Mouse (Mus musculus) cerebellum, adult 2 months (tissue): ENCODE measurements around the gene Ctsll3. TPM values are rescaled to one million over a fixed set of nuclear protein-coding genes. Genes with fewer than 3 reads are reported as not detected.

Experiments used
- DNase-seq, 2 experiments: peaks; one replicate each; pipeline ENCODE4 v3.0.0; 2021
- H3K27ac ChIP-seq: fragments of 200-500 bp; 2 replicates; pipeline ENCODE4 v1.5.1; 2012; ENCODE audit warnings: low read length, control low read depth, inconsistent platforms; ENCODE audit not compliant: insufficient read depth
- H3K27me3 ChIP-seq: fragments of 200-500 bp; 2 replicates; pipeline ENCODE4 v1.6.1; 2012; ENCODE audit warnings: inconsistent platforms, mild to moderate bottlenecking, low read length, moderate library complexity; ENCODE audit not compliant: control insufficient read depth, insufficient read depth
- H3K4me1 ChIP-seq: fragments of 200-500 bp; 2 replicates; pipeline ENCODE4 v1.6.1; 2011; ENCODE audit warnings: low read length; ENCODE audit not compliant: control insufficient read depth, insufficient read depth
- H3K4me3 ChIP-seq: fragments of 200-500 bp; replicated peaks from 2 replicates; pipeline ENCODE3; 2011; ENCODE audit warnings: mild to moderate bottlenecking, low read depth, low read length, control low read depth; ENCODE audit not compliant: insufficient read depth
- CTCF ChIP-seq: fragments of 200-500 bp; IDR thresholded peaks from 2 replicates; pipeline ENCODE4 v1.5.1; 2011; ENCODE audit warnings: low read depth, mild to moderate bottlenecking, control low read depth, low read length, moderate library complexity, borderline replicate concordance; ENCODE audit not compliant: insufficient read depth
- POLR2A ChIP-seq: fragments of 200-500 bp; IDR thresholded peaks from 2 replicates; pipeline ENCODE4 v1.6.1; 2011; ENCODE audit warnings: low read length, control low read depth, borderline replicate concordance; ENCODE audit not compliant: insufficient read depth
- WGBS: fragments of 180-500 bp; shearing (Covaris S2); methylation state at CpG from one replicate; pipeline ENCODE4 v1.1.7; 2018; 5-methylcytosine and 5-hydroxymethylcytosine counted together
- polyA plus RNA-seq: library from polyadenylated mRNA; depleted of rRNA; stranded (reverse); fragments of >200 nt; gene quantifications from 2 replicates; pipeline ENCODE4 v1.2.3, GENCODE M21; 2012; rRNA removed

Gene Ctsll3
- polyA plus RNA-seq, 1 experiment = not detected

DNA sequence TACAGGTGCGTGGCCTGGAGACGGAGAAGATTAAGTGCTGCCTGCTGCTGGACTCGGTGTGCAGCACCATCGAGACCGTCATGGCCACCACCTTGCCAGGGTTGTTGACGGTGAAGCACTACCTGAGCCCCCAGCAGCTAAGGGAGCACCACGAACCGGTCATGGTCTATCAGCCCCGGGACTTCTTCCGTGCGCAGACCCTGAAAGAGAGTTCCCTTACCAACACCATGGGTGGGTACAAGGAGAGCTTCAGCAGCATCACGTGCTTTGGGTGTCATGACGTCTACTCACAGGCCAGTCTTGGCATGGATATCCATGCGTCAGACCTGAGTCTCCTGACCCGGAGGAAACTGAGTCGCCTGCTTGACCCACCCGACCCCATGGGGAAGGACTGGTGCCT, 41.5 kb downstream of the Ctsll3 start:
- Histone ChIP-seq H3K27ac (no peak overlapping the region), H3K27me3 (no peaks in the 10 kb centered on the region), H3K4me3 (no peak overlapping the region), H3K4me1 (no peaks in the 10 kb centered on the region)
- no peak for TF ChIP-seq CTCF
- no peak for TF ChIP-seq POLR2A
- 97% methylated on average over 17 of the region's 17 CpGs for WGBS
- DNase-seq = no peak

DNA sequence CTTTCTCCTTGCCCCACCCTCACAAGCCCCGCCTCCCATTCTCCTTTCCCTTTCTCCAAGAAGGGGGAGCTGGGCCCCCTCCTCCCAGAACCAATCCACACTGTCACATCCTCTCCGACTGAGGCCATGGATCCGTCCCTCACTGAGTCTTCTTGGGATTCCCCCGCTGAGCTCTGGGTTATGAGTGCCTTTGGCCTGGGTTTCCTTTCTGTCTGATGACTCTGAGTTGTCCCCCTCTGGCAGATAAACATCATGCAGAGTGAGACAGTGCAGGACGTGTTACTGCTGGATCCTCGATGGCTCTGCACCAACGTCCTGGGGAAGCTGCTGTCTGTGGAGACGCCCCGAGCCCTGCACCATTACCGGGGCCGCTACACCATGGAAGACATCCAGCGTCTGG, 42.3 kb downstream of the Ctsll3 start:
- no peak for DNase-seq
- Histone ChIP-seq H3K4me1 (no peaks in the 10 kb centered on the region), H3K4me3 (no peak overlapping the region), H3K27ac (no peak overlapping the region), H3K27me3 (no peaks in the 10 kb centered on the region)
- WGBS = 86% methylated on average over 12 of the region's 12 CpGs
- TF ChIP-seq POLR2A (no peak), CTCF (no peak)

- H3K4me3 ChIP-seq = no peak overlapping the region
- no peak for DNase-seq
- no peaks in the 10 kb centered on the region for H3K4me1 ChIP-seq
- H3K27ac ChIP-seq = no peak overlapping the region
- TF ChIP-seq POLR2A (no peak), CTCF (peak; percentile 44; the same call in 1 of the 2 replicates)
- H3K27me3 ChIP-seq = no peaks in the 10 kb centered on the region
- 43% methylated on average over 6 of the region's 6 CpGs for WGBS
Measured at GRCm38 (mm10) chr13:60759136-60759535, 43.5 kb downstream of the Ctsll3 start.

- H3K27me3 ChIP-seq = no peaks in the 10 kb centered on the region
Measured at GRCm38 (mm10) chr13:60757292-60757691, 45.4 kb downstream of the Ctsll3 start.

GRCm38 (mm10) chr13:60755251-60755650, 47.4 kb downstream of the Ctsll3 start:
- no peaks in the 10 kb centered on the region for H3K4me1 ChIP-seq
- WGBS = 92% methylated on average over 2 of the region's 2 CpGs
- H3K27me3 ChIP-seq = no peaks in the 10 kb centered on the region
- H3K4me3 ChIP-seq = no peak overlapping the region
- TF ChIP-seq CTCF (no peak), POLR2A (no peak)
- H3K27ac ChIP-seq = no peak overlapping the region
- DNase-seq = no peak

More at GRCm38 (mm10) chr13:60757292-60757691, 45.4 kb downstream of the Ctsll3 start:
- TF ChIP-seq CTCF = no peak
- no peaks in the 10 kb centered on the region for H3K4me1 ChIP-seq
- DNase-seq = no peak
- WGBS = 86% methylated on average over 13 of the region's 13 CpGs
- no peak overlapping the region for H3K4me3 ChIP-seq
- no peak overlapping the region for H3K27ac ChIP-seq

GRCm38 (mm10) chr13:60753216-60753615, 49.4 kb downstream of the Ctsll3 start:
- H3K4me3 ChIP-seq = no peak overlapping the region
- 96% methylated on average over 6 of the region's 6 CpGs for WGBS
- H3K27ac ChIP-seq = no peak overlapping the region
- DNase-seq = no peak
- H3K4me1 ChIP-seq = no peaks in the 10 kb centered on the region
- TF ChIP-seq POLR2A = no peak
- no peak for TF ChIP-seq CTCF
- H3K27me3 ChIP-seq = no peaks in the 10 kb centered on the region

DNA sequence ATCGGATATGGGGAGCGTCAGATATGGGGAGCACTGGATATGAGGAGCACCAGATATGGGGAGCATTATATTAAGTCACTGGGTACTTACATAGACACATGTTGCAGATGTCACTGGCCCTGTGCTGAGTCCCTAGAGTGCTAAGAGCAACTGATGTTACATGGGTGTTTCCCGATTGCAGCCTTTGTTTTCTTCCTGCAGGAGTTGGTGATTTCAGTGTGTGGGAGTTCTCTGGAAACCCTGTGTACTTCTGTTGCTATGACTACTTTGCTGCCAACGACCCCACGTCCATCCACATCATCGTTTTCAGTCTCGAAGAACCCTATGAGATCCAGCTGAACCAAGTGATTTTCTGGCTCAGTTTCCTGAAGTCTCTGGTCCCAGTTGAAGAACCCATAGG, 51.7 kb downstream of the Ctsll3 start:
- no peaks in the 10 kb centered on the region for H3K27me3 ChIP-seq
- no peak for DNase-seq
- no peak overlapping the region for H3K4me3 ChIP-seq
- WGBS = 82% methylated on average over 7 of the region's 7 CpGs
- TF ChIP-seq POLR2A (no peak), CTCF (no peak)
- no peaks in the 10 kb centered on the region for H3K4me1 ChIP-seq
- no peak overlapping the region for H3K27ac ChIP-seq

DNA sequence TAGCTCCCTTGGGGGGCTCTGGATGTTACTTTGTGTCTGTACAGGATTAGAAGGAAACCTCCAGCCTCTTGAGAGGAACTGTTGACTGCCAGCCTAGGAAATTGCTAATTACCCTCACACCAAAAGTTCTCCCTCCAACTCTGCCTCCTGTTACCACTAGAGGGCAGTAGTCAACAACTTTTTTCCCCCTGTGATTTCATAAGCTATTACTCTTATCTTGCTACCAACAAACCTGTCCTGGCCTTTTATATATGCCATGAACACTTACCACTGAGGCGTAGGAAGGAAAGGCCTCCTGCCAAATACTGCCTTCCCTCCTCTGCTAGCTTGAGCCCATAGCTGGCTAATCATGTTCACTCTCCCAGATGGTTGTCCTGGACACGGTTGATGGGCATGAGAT, 54.1 kb downstream of the Ctsll3 start:
- DNase-seq = no peak
- H3K4me1 ChIP-seq = no peaks in the 10 kb centered on the region
- WGBS = 78% methylated on average over 2 of the region's 2 CpGs
- no peak for TF ChIP-seq CTCF
- no peak for TF ChIP-seq POLR2A
- H3K27ac ChIP-seq = no peak overlapping the region
- no peak overlapping the region for H3K4me3 ChIP-seq
- H3K27me3 ChIP-seq = no peaks in the 10 kb centered on the region

Other genes starting within 250 kb of the Ctsll3 start
- 12.8 and 13.6 TPM in 2 replicates for gene Dapk1, start 200.9 kb downstream of the Ctsll3 start, polyA plus RNA-seq
- not detected in 2 replicates for gene BC051665, start 16.5 kb downstream of the Ctsll3 start, polyA plus RNA-seq
- 0.34 TPM in 1 of 2 replicates, not detected in the other for gene 4930486L24Rik, start 61.6 kb upstream of the Ctsll3 start, polyA plus RNA-seq
- 0.17 TPM in 1 of 2 replicates, not detected in the other for gene Gm49392, start 94.0 kb upstream of the Ctsll3 start, polyA plus RNA-seq
- gene Ctla2b, start 94.6 kb upstream of the Ctsll3 start, polyA plus RNA-seq = 0.90 and 2.0 TPM in 2 replicates
- gene Tpbpb, start 102.0 kb upstream of the Ctsll3 start, polyA plus RNA-seq = 0.25 TPM in 1 of 2 replicates, not detected in the other
- not detected in 2 replicates for gene Gm49393, start 132.7 kb upstream of the Ctsll3 start, polyA plus RNA-seq
- 1.1 and 1.8 TPM in 2 replicates for gene Gm49391, start 133.7 kb upstream of the Ctsll3 start, polyA plus RNA-seq
- 10.4 and 11.5 TPM in 2 replicates for gene Ctla2a, start 133.8 kb upstream of the Ctsll3 start, polyA plus RNA-seq
- 0.21 and 0.64 TPM in 2 replicates for gene Tpbpa, start 139.1 kb upstream of the Ctsll3 start, polyA plus RNA-seq
- 0.11 TPM in 1 of 2 replicates, not detected in the other for gene Ctsj, start 203.1 kb upstream of the Ctsll3 start, polyA plus RNA-seq
- gene Ctsq, start 237.8 kb upstream of the Ctsll3 start, polyA plus RNA-seq = not detected in 2 replicates